Mouse (Mus musculus) brain, embryonic 14.5 days (tissue): ENCODE data around the gene Aknad1.

ENCODE experiments used
- CTCF ChIP-seq: fragments of 200-500 bp; IDR thresholded peaks from 2 replicates; pipeline ENCODE4 v1.5.1; 2012; ENCODE audit warnings: inconsistent platforms, mild to moderate bottlenecking, moderate library complexity, borderline replicate concordance; ENCODE audit not compliant: insufficient read depth, insufficient read length; ENCODE audit errors: extremely low read depth
- POLR2A ChIP-seq: fragments of 200-500 bp; IDR thresholded peaks from 2 replicates; pipeline ENCODE4 v1.6.1; 2012; ENCODE audit warnings: mild to moderate bottlenecking, inconsistent platforms, borderline replicate concordance; ENCODE audit not compliant: poor library complexity, insufficient read depth, insufficient read length, severe bottlenecking; ENCODE audit errors: extremely low read depth

GRCm38 (mm10) chr3:108730316-108730715 lies 9.1 kb upstream of the Aknad1 start:
- no peak for TF ChIP-seq CTCF
- TF ChIP-seq POLR2A, result no peak
